Mouse (Mus musculus) frontal cortex, adult 2 months (tissue): ENCODE measurements at regions not wholly inside any gene's neighbourhood (a gene's known extent, or its start where the extent isn't known, plus 50 kb on each side); places are given as distances from the start of the nearest gene placed in this dataset.
A peak's percentile ranks its signal among the peaks of the same experiment; 100 is the strongest.

Source experiments
- DNase-seq, 2 experiments: peaks; one replicate each; pipeline ENCODE4 v3.0.0; 2022; ENCODE audit warnings: low spot score in 1 of 2; ENCODE audit errors: extremely low spot score in 1 of 2

DNA sequence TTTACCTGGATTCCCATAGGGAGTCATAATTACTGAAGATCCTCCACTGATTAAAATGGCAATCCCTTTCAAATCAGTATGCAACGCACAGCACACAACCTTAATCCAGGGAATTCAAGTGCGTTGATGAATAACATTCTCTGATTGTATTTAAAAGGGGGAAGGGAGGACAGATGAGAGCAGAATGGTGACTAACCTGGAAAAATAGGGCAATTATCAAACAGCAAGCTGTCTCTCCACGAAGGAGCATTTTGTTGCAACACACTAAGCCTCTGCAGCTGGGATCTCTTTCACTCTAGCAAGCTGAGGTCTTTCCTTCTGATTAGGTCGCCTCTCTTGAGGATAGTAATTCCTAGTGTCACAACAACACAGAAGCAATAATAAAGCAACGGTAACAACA lies 501.5 kb downstream of the Tusc1 start:
- DNase-seq: no peak

- DNase-seq: no peak
These were observed 504.1 kb downstream of the Tusc1 start for GRCm38 (mm10) chr4:92831181-92831715.

- DNase-seq: no peak
These were observed 507.5 kb downstream of the Tusc1 start for GRCm38 (mm10) chr4:92827831-92828230.

DNA sequence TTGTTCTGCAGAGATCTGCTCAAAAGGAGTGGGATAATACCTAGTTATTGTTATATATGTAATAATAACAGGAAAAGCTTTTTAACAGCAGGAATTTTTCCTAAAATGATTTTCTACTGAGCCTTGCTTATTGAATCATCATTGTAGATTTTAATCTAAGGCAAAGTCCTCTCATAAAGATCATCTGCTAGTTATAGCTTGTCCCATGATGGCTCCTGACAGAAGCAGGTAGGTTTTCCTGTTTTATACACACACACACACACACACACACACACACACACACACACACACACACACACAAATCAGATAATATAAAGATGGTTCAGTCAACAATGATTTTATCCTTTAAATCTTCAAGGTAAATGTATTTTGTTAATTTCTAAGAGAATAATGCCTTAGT lies 507.9 kb downstream of the Tusc1 start:
- DNase-seq: no peak

GRCm38 (mm10) chr4:92826981-92827380 lies 508.3 kb downstream of the Tusc1 start:
- no peak for DNase-seq

GRCm38 (mm10) chr4:92788157-92788556 lies 547.2 kb downstream of the Tusc1 start:
- no peak for DNase-seq

DNA sequence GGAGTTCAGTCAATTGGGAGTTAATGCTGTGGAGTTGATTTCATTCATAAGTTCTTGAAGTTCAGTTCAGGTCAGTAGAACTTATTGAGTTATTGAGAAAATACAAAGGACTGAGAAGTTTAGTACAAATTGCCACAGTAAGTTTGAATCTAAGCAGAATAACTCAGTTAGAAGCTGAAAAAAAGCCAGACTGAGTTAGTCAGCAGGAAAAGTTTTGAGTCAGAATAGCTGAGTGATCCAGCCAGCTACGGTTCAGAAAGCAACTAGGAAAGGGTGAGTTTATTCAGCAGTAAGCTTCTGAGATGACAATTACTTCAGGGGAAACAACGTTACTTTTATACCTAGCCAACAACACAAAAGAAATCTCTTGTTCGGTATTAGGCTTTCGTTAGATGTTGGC lies 557.2 kb downstream of the Tusc1 start:
- no peak for DNase-seq

GRCm38 (mm10) chr4:92748070-92748469 lies 556.5 kb upstream of the Gm12666 start:
- peak in 1 of 2 experiments; percentile 2 for DNase-seq

DNA sequence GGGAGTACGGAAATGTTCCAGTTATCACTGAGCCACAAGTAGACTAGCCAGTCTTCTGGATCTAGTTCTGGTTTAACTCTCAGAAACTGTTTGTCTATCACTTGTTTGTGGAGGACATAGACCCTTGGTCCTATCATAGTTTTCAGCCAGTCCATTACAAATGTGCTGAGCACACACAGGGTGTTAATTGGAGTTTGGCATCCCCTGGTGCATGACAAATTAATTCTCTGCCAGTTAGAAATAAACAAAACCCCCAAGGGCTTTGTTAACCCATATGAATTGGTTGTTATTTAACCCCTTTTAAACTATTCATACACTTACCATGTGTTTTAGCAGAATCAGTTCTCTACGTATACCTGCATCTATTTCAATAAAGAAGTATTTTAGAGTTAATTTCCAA lies 554.7 kb upstream of the Gm12666 start:
- no peak for DNase-seq

GRCm38 (mm10) chr4:92702755-92703154 lies 511.2 kb upstream of the Gm12666 start:
- no peak for DNase-seq
